Mouse (Mus musculus) layer of hippocampus, adult 8-10 months (tissue): ENCODE measurements around the gene Gnl1. TPM values are rescaled to one million over a fixed set of nuclear protein-coding genes. Genes with fewer than 3 reads are reported as not detected.
"Not testable (repeated sequence)": the region's sequence is repeated elsewhere in the genome, so short reads cannot be mapped to it uniquely, and the experiment has no call there.

ENCODE experiments used
- DNase-seq, 2 experiments: peaks; one replicate each; pipeline ENCODE4 v3.0.0; 2022; ENCODE audit warnings: low spot score in 2 of 2
- total RNA-seq, 4 experiments: library from RNA; stranded (reverse); gene quantifications; 2 replicates each; pipeline ENCODE4 v1.2.4; 2022

Gene Gnl1
- total RNA-seq: 100 to 1,000 TPM; 135 to 141 (median 138) TPM

- peak; percentile 91 to 94 for DNase-seq
Measured at GRCm38 (mm10) chr17:35979401-35980362, at the start of gene Gnl1, which contains the start of gene Prr3. Gnl1 (plus strand) TSS chr17:35979851. Prr3 (minus strand) TSS chr17:35980236.

GRCm38 (mm10) chr17:35930627-35931026 lies 49.0 kb upstream of the Gnl1 start:
- no peak for DNase-seq

GRCm38 (mm10) chr17:35932608-35933007 lies 47.0 kb upstream of the Gnl1 start:
- DNase-seq: no peak

GRCm38 (mm10) chr17:35935763-35936162 lies 43.9 kb upstream of the Gnl1 start:
- DNase-seq: not testable (repeated sequence)

- no peak for DNase-seq
Measured at GRCm38 (mm10) chr17:35937700-35938348, 41.8 kb upstream of the Gnl1 start.

- DNase-seq: no peak
Measured at GRCm38 (mm10) chr17:35939108-35939507, 40.5 kb upstream of the Gnl1 start.

GRCm38 (mm10) chr17:35939941-35940340 lies 39.7 kb upstream of the Gnl1 start:
- no peak for DNase-seq

GRCm38 (mm10) chr17:35950946-35951345 lies 28.7 kb upstream of the Gnl1 start:
- not testable (repeated sequence) for DNase-seq

- not testable (repeated sequence) for DNase-seq
Measured at GRCm38 (mm10) chr17:35952559-35952958, 27.1 kb upstream of the Gnl1 start.

- no peak for DNase-seq
Measured at GRCm38 (mm10) chr17:35954665-35955064, 25.0 kb upstream of the Gnl1 start.

- no peak for DNase-seq
Measured at GRCm38 (mm10) chr17:35958533-35959223, 21.0 kb upstream of the Gnl1 start.

- no peak for DNase-seq
Measured at GRCm38 (mm10) chr17:35963279-35963678, 16.4 kb upstream of the Gnl1 start.

- DNase-seq: no peak
Measured at GRCm38 (mm10) chr17:35967621-35968020, 12.0 kb upstream of the Gnl1 start.

GRCm38 (mm10) chr17:35969418-35970389 lies 9.9 kb upstream of the Gnl1 start, which contains the start of gene Abcf1:
Abcf1 (minus strand) TSS chr17:35969761.
- peak; percentile 97 for DNase-seq

GRCm38 (mm10) chr17:35972131-35972530 lies 7.5 kb upstream of the Gnl1 start:
- DNase-seq: no peak

- no peak for DNase-seq
Measured at GRCm38 (mm10) chr17:35978811-35979400, 745 bp upstream of the Gnl1 start.

- DNase-seq: peak in 1 of 2 experiments; percentile 43
Measured at GRCm38 (mm10) chr17:35980363-35980754, 708 bp downstream of the Gnl1 start.

GRCm38 (mm10) chr17:35981776-35982175 lies 2.1 kb downstream of the Gnl1 start:
- DNase-seq: no peak

GRCm38 (mm10) chr17:35991781-35992180 lies 12.1 kb downstream of the Gnl1 start:
- no peak for DNase-seq

- peak; percentile 52 to 78 for DNase-seq
Measured at GRCm38 (mm10) chr17:35993675-35994074, 14.0 kb downstream of the Gnl1 start.
